Mouse (Mus musculus) gastrocnemius, postnatal 4 days (tissue): ENCODE measurements around the gene Lcn9. TPM values are rescaled to one million over a fixed set of nuclear protein-coding genes. Genes with fewer than 3 reads are reported as not detected.
"Not testable (repeated sequence)": the region's sequence is repeated elsewhere in the genome, so short reads cannot be mapped to it uniquely, and the experiment has no call there.

Source experiments
- DNase-seq, 2 experiments: peaks; one replicate each; pipeline ENCODE4 v3.0.0; 2021 to 2022; ENCODE audit warnings: low spot score in 2 of 2, mixed read lengths in 2 of 2
- long read RNA-seq, 2 experiments: library from polyadenylated mRNA; stranded (forward); transcript quantifications; one replicate each; pipeline ENCODE4 v2.0.0; 2021
- total RNA-seq, 2 experiments: library from RNA; stranded (reverse); gene quantifications; 2 replicates each; pipeline ENCODE4 v1.2.3; 2021

Lcn9 gene
- not detected for total RNA-seq
- long read RNA-seq, experiment 1, result 0 reads
- long read RNA-seq, experiment 2, result 0 reads

DNA sequence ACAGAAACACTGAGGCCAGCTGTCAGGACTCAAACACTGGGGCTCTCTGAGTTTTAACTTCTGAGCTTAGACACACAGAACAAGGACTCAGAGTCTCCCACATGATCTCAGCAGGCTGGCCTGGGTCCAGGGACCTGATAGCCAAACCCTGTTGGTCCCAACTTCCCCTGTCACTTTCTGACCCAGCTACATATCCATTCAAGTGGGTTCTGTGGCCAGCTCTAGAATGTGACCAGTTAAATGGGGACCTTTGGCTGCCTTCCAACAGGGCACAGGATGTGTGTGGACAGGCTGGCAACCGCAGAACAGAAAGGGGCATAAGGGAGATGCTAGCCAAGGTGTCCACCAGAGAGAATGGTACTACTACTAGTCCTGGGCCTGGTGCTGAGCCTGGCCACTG, at the start of gene Lcn9:
Gene Lcn9, plus strand, starts transcription at position 348 of the 400 bp plus-strand sequence.
- DNase-seq, result no peak

DNA sequence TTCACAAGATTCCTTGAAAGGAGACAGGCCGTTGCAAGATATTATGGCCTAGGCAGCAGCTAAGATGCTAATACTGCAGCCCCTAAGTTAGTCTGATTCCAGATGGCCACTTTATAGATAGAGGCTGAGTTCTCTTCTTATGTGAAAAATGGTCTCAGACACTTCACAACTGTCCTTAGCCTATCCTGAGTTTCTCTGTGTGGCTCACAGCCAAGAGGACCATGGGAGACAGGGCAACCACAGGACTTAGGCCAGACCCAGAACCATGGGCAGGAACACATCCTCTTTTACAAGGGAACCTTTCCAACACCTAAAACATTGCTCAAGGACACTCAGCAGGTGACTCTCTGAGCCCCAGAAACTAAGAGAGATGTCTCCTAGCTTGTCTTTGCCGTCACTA, 49.4 kb upstream of the Lcn9 start:
- DNase-seq, result no peak

DNA sequence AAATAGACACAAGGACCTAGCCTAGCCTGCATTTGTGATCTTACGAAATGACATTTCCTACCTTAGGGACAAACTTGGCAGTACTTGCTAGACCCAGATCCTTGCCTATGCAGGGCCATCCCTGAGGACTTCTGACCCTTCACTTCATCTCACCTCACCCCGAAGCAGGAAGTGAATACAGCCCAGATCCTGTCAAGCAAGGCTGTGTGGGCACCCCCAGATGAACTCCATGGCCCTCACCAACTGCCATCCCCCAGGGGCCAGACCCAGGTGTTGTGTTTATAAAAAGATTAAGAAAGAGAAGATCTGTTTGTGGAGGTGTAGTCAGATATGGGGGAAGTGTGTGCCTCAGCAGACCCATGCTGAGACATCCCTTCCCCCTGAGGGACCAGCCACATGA, 48.3 kb upstream of the Lcn9 start:
- no peak for DNase-seq

DNA sequence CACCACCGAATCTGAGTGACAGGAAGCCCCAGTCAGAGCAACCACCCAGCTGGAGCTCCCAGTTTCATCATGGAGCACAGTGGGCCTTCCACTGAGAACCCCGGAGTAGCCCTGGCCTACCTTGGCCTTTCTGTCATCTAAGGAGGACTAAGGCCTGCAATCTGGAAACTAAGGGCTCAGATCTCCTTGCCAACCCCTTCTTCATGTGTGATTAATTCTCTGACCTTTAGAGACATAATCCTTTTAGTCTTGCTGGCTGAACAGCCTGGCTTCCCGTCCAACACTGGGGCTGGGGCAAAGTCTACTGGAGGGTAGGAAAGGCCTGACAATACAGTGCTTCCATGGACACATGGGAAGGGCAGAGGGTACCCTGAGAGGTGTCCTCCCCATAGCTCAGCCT, 47.0 kb upstream of the Lcn9 start:
- no peak for DNase-seq

DNA sequence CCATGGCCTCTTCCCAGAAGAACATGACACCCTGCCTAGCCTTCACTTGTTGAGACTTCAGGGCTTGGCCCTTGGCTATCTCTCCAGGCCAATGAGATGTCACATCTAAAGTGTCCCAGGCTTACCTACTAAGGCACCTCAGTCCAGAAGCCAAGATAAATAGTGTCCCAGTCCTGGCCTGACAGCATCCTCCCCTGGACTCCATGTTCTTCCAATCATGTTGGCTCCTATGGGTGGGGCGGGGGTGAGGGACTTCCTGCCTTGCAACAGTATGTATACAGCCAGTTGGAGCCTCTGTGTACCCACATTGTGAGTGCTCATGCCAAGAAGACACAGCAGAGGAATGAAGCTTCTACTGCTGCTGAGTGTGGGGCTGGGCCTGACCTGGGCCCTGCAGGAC, 46.2 kb upstream of the Lcn9 start, which contains the start of gene Lcn11:
Gene Lcn11, plus strand, starts transcription at position 301 of the 400 bp plus-strand sequence.
- no peak for DNase-seq

DNA sequence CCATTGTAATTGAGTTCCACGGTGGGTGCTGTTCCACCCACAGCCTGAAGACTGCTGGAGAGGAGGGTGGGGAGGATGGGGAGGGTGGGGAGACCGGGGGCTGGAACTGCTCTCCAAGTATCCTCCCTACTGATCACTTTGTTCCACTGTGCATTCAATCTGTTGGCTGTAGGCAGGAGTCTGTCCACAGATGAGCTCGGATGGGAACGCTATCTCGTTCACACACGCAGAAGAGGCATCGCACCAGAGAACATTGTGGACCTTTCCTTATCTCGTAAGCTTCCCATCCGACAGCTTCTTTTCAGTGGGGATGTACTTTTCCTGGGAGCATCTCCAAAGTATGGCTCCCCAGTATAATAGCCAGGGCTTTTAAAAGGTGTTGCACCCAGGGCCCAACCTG, 43.9 kb upstream of the Lcn9 start:
- no peak for DNase-seq

DNA sequence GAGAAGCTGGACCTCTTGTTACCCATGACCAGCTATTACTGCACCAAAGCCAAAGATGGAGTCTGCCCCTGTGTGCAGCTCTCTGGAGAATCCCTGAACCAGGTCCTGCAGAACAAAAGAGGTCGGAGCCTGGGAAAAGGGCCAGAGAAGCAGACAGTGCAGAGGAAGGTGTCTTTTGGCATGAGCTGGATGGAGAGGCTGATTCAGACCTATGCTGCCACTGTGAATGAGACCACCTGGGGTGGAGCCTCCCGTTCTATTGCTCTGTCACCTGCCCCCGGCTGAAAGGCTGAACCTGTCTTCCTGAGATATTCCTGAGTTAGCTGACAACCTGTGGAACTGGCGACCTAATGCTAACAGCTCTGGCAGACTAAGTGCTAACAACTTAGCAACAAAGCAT, 42.0 kb upstream of the Lcn9 start:
- DNase-seq, result no peak

DNA sequence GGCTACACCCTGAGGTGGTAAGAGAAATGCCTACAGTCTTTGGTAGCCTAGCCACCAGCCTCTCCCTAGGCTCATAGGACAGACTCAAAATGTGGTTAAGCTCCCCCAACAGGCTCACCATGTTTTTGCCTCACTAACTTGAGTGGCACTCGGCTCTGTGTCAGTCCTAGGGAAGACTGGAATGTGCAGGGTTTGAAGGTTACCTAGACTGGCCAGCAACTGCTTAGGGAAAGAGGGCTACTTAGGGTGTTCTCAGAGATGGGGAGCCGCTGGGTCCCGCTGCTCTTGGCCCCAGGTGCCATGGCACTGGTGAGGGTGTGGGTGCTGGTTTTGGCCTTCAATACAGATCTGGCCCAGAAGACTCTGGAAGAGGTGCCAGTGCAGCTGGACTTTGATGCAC, 41.0 kb upstream of the Lcn9 start, which contains the start of gene Gm13539:
Gene Gm13539, plus strand, starts transcription at position 301 of the 400 bp plus-strand sequence.
- no peak for DNase-seq

DNA sequence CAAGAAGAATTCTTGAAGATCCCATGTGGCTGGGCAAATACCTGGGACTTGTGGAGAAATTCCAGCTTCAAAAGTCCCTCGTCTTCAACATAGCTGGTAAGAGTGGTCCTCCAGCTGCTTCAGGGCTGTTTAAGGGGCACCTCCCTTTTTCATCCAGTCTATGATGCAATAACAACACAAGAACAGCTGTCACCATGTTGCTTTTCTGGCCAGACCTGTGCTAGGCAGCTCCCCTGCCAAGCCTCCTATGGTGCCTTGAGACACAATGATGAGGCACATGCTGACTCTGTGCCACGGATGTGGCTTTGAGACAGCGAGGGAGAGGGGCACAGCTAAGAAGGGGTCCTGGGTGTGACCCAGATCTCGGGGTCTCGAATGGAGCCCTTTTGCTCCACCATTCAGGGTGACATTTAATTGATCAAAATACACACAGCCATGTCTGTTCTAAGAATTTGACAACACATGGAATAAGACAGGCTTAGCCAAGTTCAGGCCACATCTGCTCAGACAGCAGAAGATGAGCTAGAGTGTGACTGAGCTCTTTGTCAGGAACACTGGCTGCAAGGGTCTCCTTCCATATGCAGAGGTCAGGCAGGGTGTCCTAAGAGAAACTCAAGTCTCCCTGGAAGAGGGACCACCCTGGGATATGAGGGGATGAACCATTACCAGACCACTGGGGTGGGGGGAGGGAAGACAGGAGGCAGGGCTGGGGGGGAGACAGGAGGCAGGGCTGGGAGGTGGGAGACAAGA, 37.2 kb upstream of the Lcn9 start:
- DNase-seq, result no peak

DNA sequence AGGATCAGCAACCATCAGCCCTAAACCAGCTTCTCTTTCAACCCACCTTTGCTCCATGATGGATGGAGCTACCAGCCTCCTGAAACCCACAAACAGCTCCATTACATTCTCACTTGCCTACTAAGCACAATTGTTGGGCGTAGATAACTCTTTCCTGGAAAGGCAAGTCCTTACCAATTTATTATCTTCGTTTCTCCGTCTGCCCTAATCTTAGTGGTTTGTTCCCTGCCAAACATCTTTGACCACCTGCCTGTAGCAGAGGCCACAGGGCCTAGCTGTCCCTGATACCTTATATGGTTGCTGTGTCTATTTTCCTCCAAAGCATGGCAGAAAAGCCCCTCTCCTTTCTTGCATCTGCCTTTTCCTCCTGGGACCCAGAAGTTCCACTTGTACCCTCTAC, 33.9 kb upstream of the Lcn9 start:
- DNase-seq, result no peak

DNA sequence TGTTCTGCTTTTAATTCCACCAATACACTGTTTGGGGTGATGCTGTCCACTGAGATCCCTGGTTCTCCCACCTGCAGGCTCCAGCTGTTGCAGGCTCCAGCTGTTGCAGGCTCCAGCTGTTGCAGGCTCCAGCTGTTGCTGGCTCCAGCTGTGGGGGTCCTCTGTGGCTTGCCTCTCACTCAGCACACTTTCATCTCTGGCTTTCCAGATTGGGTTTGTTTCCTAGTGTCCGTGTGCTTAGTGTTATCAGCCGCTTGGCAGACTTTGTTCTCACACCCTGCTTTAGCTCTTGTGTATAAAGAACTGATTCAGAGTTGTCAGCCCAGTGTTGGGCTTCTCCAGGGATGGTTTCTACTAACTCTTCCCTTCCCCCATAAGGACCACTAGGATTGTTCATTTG, 25.3 kb upstream of the Lcn9 start:
- no peak for DNase-seq

DNA sequence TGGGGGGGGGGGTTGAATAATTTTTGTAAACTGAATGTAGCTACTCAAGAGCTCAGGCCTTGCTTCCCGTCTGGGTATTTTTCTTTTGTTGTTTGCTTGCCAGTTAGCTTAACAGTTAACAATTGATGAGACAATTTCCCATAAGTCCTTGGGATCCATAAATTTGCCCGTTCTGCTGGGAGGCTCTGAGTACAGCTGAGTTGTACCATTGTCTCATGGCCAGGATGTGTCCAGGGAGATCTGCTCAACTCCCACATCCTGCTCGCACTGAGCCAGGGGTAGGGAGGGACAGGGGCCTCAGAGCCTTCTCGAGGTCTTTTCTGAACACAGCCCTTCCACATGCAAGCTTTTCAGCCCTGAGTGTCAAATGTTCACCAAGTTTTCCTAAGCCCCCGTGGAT, 24.9 kb upstream of the Lcn9 start:
- DNase-seq, result no peak

DNA sequence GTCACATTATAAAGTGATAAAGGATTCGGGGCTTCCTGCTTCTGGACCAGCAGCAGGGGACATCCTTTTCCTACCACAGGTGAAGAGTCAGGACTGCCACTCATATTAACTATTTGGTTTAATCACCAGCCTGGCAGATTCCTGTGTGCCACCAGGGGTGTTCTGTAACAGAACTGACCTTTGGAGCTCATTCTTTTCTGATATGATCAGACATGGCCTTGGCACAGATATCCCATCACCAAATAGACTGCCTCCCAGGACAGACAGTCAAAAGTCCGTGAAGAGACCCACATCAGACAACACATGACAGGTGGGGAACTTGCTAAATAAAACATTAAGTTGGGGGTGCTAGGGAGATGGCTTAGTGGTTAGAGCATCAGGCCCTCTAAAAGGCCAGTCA, 11.2 kb upstream of the Lcn9 start:
- no peak for DNase-seq

DNA sequence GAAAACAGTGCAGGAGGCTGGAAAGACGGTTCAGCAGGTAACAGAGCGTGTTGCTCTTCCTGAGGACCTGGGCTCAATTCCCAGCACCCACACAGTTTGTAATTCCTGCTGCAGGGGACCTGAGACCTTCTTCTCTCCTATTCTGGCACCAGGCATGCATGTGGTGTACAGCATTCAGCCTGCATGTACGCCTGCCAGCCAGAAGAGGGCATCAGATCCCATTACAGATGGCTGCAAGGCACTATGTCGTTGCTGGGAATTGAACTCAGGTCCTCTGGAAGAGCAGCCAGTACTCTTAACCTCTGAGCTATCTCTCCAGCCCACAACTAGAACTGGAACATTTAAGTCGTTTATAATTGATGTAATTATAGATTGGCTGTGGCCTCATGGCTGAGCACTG, 9.6 kb upstream of the Lcn9 start:
- DNase-seq, result no peak

DNA sequence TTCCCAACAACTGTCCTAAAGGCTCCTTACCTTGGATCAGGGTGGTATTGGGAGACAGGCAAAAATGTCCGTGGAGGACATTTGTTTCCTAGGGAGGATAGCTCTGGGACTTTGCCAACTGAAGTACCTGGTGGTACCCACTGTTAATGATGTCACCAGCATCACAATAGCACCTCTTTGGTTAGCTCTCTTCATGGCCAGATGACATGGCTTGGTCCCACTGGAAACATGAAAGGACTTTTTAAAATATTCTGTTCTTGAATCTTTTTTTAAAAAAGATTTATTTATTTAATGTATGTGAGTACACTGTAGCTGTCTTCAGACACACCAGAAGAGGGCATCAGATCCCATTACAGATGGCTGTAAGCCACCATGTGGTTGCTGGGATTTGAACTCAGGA, 7.2 kb upstream of the Lcn9 start, which contains the start of gene Glt6d1:
Gene Glt6d1, minus strand, starts transcription at position 101 of the 400 bp plus-strand sequence.
- DNase-seq, result not testable (repeated sequence)

DNA sequence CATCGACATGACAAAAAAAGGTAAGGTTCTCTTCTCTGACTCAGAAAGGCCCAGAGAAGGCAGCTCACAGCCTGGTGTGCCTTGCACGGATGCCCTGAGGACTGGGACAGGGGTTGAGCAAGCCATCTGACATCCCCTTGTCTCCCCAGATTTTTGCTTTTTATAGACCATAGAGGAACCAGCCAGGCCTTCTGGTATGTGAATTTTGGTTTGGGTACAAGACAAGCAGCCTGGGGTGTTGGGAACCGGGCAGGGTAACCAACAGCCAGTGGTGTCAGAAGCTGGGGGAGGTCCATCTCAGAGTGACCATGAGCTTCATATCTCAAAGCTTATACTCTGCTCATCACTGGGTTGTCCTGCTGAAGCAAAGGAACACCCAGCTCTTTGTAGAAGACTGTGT, 1.8 kb downstream of the Lcn9 start:
- no peak for DNase-seq

DNA sequence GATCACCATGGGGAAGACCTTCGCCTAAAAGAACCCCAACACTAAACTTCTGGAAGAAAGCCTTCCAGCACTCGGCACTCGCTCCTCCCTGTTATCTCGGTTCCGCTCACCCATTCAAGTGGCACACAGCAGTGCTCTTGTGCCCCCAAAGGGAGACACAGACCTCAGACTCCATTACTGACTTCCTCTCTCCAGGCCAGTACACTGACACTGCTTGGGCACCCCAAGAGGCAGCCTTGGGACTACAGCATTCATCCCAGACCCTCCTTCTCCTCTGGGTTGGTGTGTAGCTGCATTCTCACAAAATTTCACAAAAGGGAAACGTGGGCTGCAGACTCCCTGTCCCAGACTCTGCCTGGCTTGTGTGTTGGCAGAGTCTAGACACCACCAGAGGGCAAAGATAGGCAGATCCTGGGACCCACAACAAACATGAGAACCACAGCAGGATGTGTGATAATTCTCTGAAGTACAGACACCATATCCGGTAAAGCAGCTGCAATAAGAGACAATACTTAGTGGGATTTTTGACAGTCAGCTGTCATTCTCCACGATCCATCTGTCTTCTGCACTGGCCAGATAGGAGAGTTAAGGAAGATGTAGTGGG, 5.5 kb downstream of the Lcn9 start:
- DNase-seq, result no peak

DNA sequence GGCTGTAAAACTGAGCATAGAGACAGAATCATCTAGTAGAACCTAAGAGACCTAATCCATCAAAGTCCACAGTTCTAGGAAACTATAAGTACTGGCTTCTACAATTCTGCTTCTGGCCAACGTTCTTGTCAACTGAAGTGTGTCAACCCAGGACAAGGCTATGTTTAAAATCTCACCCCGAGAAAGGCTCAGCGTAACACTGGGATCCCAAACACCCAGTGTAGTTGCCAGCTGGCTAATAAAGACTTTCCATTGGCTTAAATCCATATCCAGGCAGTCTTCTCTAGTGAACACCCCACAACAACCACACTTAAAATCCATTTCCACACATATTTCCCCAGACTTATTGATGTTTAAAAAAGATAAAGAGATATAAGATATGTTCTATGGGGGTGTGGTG, 7.8 kb downstream of the Lcn9 start:
- DNase-seq, result no peak

DNA sequence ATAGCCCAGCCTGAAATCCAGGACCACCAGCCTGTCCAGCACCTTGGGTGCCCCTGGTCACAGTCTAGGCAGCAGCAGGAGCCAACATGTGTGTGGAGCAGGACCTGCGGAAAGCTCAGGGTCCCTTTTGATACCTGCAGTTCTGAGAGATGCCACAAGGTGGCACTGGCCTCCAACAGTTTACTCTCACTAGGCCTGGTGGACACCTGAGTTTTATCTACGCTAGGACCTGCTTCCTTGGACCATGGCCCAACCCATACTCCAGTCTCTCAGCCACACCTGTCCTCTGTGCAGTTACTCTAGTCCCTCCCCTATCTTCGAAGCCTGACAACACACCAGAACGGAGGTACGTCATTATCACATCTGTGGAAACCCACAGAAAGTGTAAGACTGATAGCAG, 13.3 kb downstream of the Lcn9 start:
- DNase-seq, result peak in 1 of 2 experiments; percentile 61

DNA sequence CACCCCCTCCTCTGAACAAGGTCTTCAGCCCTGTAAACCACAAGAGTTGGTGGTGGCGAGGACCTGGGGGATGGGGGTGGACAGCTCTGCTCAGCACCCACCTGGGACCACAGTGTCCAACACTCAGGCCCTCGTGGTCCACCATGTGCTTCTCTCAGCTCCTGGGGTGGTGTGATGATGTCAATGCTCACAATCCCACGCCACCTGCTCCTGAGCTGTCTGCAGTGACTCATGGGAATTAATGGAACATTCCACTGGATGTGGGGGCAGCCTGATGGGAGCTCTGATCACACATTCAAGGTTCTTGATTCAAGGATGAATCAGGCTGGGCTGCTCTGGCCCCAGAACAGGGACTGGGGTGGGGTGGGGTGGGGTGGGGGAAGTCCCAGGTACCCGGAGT, 19.2 kb downstream of the Lcn9 start:
- DNase-seq, result no peak

DNA sequence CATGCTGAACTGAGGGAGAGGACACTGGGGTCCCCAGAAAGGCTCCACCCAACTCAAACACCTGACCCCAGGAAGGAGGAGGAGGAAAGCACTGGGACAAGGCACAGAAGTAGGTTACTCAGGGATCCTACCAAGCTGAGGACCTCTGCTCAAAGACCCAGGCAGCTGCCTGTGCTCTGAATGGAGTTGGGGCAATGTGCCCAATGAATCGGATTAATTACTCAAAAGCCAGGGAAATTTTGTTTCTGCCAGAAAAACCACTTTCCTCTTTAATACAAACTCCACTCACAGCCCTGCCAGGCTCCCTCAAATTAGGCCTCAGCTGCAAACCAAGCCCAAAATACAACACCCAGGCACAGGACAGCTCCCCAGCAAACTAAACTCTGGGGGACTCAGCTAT, 19.8 kb downstream of the Lcn9 start:
- DNase-seq, result no peak

DNA sequence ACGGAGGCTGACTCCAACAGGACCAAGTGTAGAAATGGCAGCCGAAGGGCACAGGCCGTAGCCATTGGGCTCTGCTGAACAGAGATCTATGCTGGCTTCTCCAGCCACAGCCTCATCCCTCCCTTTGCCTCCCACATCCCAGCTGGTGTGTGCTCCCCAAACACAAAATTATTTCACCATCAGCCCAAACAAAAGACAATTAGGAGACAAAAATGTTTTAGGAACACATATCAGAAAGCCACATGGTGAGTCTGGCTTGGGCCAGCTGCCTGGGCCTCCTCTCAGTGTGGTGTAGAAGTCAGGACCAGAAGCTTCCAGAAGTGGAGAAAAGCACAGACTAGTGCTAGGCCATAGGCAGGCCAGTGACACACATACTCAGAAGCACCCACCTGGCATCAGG, 21.1 kb downstream of the Lcn9 start:
- DNase-seq, result no peak

DNA sequence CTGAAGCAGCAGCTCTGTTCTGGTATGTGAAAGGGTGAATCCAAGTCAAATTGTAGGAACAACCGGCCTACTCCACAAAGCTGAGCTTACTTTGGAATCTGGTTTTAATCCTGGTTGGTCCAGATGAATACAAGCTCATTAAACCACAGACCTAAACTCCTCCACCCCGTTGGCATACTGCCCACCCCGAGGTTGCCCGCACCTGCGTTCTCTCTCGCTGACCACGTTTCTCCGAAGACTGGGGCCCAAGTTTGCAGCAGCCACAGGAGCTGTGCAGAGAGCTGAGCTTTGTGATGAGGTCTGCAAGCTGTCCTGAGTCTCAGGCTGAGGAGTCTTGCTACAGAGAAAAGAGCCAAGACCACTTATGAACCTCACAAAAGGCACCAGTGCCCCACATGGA, 23.6 kb downstream of the Lcn9 start:
- no peak for DNase-seq
